Mouse (Mus musculus): ENCODE data around the gene BC048562. TPM values are rescaled to one million over a fixed set of nuclear protein-coding genes. Genes with fewer than 3 reads are reported as not detected.

BC048562 gene
- polyA plus RNA-seq, 1 experiment from 2014 or later, result not detected

DNA sequence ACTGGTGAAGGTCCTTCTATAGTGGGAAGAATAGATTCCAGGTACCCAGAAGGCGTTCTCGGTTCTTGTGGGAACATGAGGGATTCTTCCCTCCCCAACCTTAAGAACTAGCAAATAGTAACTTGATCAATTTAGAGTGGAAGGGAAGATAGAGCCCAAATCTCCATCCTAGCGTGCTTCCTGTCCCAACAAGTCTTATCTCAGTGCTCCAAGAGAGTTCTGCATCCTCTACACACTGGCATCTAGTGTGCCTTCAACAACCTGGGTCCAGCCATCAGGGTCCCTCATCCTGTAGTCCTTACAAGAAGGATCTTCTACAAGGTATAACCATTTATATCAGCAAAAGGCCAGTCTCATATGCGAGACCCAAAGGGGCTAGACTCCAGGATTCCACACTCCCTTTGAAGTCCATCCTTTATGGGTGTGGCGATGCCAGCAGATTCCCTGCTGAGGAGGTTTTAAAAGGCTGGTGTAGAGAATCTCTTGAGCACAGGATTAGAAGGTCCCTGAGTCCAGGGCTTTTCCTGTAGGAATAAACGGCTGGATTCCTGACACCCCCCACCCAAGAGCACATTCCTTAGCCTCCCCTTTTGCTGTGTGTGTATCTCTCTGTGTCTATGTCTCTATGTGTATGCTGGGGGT is 15.4 kb downstream of the BC048562 start:
- H3K4me3 ChIP-seq, result peak overlapping the region; percentile 70
- H3K4me1 ChIP-seq (replicated peaks), result peaks cover 55% of the 10 kb centered on the region
- H3K4me2 ChIP-seq, result peak overlapping the region; percentile 77
- H3K27ac ChIP-seq (replicated peaks), result peak overlapping the region; percentile 93
- 50% methylated on average over 6 of the region's 6 CpGs for WGBS
- peaks cover 18% of the 10 kb centered on the region for H3K36me3 ChIP-seq
- H3K9me3 ChIP-seq, result no peaks in the 10 kb centered on the region
- no peaks in the 10 kb centered on the region; the same call in 1 of the 2 replicates for H3K27me3 ChIP-seq
- H3K9ac ChIP-seq, result peak overlapping the region; percentile 83
- ATAC-seq (ENCODE audit: low read depth), result no peak

DNA sequence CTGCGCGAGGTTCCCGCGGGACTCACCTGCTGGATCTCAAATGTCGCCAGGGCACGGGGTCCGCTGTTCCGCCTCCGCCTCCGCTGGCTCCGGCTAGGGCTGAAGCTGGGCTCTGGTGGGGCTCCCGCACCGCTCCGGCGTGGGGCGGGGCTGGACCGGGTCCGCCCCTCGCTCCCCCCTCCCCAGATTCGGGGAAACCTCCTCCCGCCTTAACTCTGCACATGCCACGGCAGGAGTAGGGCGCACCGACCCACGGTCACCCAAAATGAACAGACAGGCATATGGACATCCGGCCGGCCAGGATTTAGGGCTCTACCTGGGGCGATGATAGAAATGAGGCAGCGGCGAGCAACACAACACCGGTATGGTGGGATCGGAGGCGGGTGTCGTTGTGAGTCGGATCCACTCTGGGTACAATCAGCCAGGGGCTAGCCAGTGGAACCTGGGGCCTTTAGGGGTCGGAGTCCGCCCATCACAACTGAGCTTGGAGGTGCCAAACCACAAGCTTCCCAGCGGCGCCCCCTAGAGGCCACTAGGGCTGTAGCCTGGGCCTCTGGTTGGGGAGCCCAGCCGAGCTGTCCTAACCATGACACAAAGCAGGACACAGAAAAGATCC is 16.1 kb downstream of the BC048562 start:
- H3K4me2 ChIP-seq, result peak overlapping the region; percentile 77
- peak; percentile 91 for ATAC-seq (ENCODE audit: low read depth)
- H3K4me1 ChIP-seq (replicated peaks), result peaks cover 55% of the 10 kb centered on the region
- H3K27ac ChIP-seq (replicated peaks), result peak overlapping the region; percentile 93
- peak overlapping the region; percentile 70 for H3K4me3 ChIP-seq
- H3K9ac ChIP-seq, result peak overlapping the region; percentile 83
- WGBS, result under 1% methylated on average over 40 of the region's 40 CpGs
- no peaks in the 10 kb centered on the region for H3K9me3 ChIP-seq
- peaks cover 4% of the 10 kb centered on the region; the same call in 1 of the 2 replicates for H3K27me3 ChIP-seq
- H3K36me3 ChIP-seq, result peaks cover 17% of the 10 kb centered on the region

DNA sequence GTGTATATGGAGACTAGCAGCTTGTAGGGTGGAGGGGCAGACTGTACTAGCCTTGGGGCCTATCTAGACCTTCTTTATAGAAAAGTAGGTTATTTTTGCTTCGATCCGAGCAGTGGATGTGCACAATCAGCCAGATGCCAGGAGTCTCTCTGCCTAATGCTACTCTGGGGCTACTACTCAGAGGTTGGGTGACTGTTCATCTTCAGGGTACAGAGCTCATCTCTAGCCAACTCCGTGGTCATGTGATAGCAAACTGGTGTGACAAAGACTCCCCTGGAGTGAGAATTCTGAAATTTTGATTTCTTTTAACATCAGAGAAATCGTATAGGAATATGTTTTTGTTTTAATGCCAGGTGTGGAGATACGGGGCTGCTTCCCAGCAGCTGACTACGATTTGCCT is 16.6 kb downstream of the BC048562 start:
- Histone ChIP-seq H3K9me3 (no peaks in the 10 kb centered on the region), H3K36me3 (peaks cover 12% of the 10 kb centered on the region), H3K9ac (peak overlapping the region; percentile 83), H3K4me3 (peak overlapping the region; percentile 70), H3K4me2 (peak overlapping the region; percentile 77), H3K27me3 (peaks cover 4% of the 10 kb centered on the region; the same call in 1 of the 2 replicates), H3K27ac (replicated peaks) (peak overlapping the region; percentile 93), H3K4me1 (replicated peaks) (peaks cover 54% of the 10 kb centered on the region)
- WGBS, result 46% methylated on average over 6 of the region's 6 CpGs
- peak; percentile 21 for ATAC-seq (ENCODE audit: low read depth)

DNA sequence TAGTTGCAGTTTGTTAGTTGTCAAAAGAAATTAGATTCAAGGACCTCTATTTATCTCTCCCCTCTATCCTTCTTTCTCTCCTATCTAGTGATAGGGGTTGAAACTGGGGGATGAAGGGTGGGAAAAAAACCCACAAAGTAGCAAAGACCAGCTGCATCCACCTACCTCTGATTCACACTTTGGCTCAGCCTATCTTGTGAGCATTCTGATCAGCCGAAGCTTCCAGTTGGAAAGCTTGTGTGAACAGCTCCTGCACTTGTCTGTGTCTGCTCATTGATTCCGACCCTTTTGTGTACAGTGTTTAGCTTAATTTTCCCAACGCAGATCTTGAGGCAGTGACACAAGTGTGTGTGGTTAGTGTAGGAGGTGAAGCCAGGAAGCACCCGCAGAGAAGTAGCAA is 17.2 kb downstream of the BC048562 start:
- Histone ChIP-seq H3K4me1 (replicated peaks) (peaks cover 48% of the 10 kb centered on the region), H3K4me3 (peak overlapping the region; percentile 70; the same call in 1 of the 2 replicates)

DNA sequence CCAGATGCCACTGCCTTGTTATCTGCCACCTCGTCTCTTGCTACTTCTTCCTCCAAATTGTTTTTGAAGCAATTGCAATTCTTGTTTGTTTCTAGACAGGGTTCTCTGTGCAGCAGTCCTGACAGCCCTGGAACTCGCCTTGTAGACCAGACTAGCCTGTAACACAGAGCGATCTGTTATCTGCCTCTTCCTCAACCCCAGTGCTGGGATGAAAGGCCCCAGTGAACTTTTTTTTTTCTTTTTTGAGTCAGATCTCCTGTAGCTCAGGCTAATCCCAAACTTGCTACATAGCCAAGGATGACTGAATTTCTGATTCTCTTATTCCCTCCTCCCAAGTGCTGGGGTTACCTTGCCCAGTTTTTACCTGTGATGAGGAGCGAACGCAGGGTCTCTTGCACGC is 18.1 kb downstream of the BC048562 start:
- Histone ChIP-seq H3K27ac (replicated peaks) (no peak overlapping the region), H3K36me3 (no peaks in the 10 kb centered on the region), H3K9ac (no peak overlapping the region), H3K4me3 (no peak overlapping the region), H3K27me3 (peaks cover 9% of the 10 kb centered on the region; the same call in 1 of the 2 replicates), H3K4me2 (no peak overlapping the region), H3K9me3 (no peaks in the 10 kb centered on the region), H3K4me1 (replicated peaks) (peaks cover 39% of the 10 kb centered on the region)
- no peak for ATAC-seq (ENCODE audit: low read depth)
- 85% methylated on average over 6 of the region's 6 CpGs for WGBS

More for the DNA sequence above, 17.2 kb downstream of the BC048562 start:
- WGBS, result 86% methylated on average over 4 of the region's 4 CpGs
- ATAC-seq (ENCODE audit: low read depth), result no peak
- H3K27ac ChIP-seq (replicated peaks), result 0 out of 2 replicates have a peak overlapping the region, but pooled peaks have one; percentile 93
- H3K36me3 ChIP-seq, result peaks cover 7% of the 10 kb centered on the region
- peaks cover 4% of the 10 kb centered on the region; the same call in 1 of the 2 replicates for H3K27me3 ChIP-seq
- peak overlapping the region; percentile 83 for H3K9ac ChIP-seq
- H3K4me2 ChIP-seq, result peak overlapping the region; percentile 77
- H3K9me3 ChIP-seq, result no peaks in the 10 kb centered on the region

DNA sequence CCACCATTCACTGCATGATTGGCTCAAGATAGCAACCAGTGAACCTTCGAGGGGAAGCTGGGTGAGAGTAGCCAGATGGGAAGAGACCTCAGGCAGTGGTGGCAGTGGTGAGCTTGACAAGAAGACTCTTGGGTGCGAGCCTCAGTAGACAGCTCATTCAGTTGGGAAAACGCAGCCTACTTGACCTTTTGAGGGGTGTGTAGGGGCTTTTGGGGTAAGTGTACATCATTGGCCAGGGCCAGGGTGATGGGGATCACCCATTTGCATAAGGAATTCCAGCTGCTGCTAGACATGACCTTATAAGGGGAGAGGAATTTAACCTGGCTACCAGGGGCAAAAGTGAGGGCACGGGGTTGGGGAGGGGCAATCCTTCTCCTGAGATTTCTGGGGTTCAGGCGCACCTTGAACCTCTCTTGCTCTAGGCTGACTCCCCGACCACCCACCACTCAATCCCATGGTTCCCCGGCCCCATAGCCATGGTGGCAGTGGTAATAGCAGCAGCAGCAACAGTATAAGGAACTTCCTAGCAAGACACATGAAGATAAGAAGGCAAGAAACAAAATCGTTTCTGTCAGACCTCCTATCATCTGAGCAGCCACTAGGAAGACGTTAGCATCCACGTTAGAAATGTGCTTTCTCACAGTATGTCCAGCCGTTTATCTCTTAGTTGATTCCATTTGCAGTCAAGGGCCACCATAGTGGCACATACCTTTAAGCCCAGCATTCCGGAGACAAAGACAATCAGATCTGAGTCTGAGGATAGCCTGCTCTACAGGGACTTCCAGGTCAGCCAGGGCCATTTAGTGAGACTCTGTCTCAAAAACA is 19.7 kb downstream of the BC048562 start:
- H3K4me1 ChIP-seq (replicated peaks), result peaks cover 31% of the 10 kb centered on the region
- peaks cover 9% of the 10 kb centered on the region; the same call in 1 of the 2 replicates for H3K27me3 ChIP-seq
- H3K36me3 ChIP-seq, result no peaks in the 10 kb centered on the region
- no peak overlapping the region for H3K27ac ChIP-seq (replicated peaks)
- ATAC-seq (ENCODE audit: low read depth), result no peak
- 74% methylated on average over 12 of the region's 12 CpGs for WGBS
- H3K9ac ChIP-seq, result no peak overlapping the region
- H3K9me3 ChIP-seq, result no peaks in the 10 kb centered on the region
- no peak overlapping the region for H3K4me2 ChIP-seq
- no peak overlapping the region for H3K4me3 ChIP-seq

DNA sequence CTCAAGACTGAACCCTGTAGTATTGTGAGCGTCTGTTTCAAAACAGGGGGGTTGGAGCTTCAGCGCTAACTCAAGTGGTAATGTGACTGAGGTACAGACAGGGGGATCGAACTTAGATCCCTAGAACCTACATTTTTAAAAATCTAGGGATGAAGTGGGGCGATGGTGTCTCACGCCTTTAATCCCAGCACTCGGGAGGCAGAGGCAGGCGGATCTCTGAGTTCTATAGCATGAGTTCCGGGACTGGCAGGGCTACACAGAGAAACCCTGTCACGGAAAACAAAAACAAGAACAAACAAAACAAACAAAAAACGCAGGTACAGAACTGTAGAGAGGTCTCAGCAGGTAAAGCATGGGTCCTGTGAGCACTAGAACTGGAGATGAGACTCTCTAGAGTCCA is 20.7 kb downstream of the BC048562 start:
- H3K4me2 ChIP-seq, result no peak overlapping the region
- H3K9ac ChIP-seq, result no peak overlapping the region
- no peak for ATAC-seq (ENCODE audit: low read depth)
- H3K4me1 ChIP-seq (replicated peaks), result peaks cover 31% of the 10 kb centered on the region
- peaks cover 9% of the 10 kb centered on the region; the same call in 1 of the 2 replicates for H3K27me3 ChIP-seq
- WGBS, result 87% methylated on average over 10 of the region's 10 CpGs
- H3K27ac ChIP-seq (replicated peaks), result no peak overlapping the region
- H3K36me3 ChIP-seq, result no peaks in the 10 kb centered on the region
- no peaks in the 10 kb centered on the region for H3K9me3 ChIP-seq
- H3K4me3 ChIP-seq, result no peak overlapping the region

DNA sequence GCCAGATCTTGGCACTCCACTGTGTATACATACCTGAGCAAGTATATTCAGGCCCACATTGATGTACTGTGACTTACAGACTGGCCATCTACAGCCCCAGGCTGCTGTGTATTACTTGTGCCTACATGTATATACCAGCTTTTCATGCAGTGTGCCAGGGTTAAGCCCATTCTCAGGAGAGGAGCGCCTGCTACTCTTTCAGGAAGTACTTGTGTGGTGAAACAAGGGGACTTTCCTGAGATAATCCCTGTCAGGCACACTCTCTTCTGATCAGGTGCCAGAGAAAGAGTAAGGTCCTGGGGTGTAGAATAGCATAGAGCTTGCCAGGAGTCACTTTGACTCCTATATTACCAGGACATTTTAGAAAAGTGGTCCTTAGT is 23.6 kb downstream of the BC048562 start:
- WGBS, result 97% methylated on average over 1 of the region's 1 CpGs
- H3K27ac ChIP-seq (replicated peaks), result peak overlapping the region; percentile 90
- H3K4me2 ChIP-seq, result peak overlapping the region; percentile 93
- no peak for ATAC-seq (ENCODE audit: low read depth)
- H3K9me3 ChIP-seq, result no peaks in the 10 kb centered on the region
- H3K4me3 ChIP-seq, result peak overlapping the region; percentile 85
- H3K27me3 ChIP-seq, result peaks cover 9% of the 10 kb centered on the region; the same call in 1 of the 2 replicates
- peaks cover 25% of the 10 kb centered on the region for H3K36me3 ChIP-seq
- H3K4me1 ChIP-seq (replicated peaks), result peaks cover 21% of the 10 kb centered on the region
- H3K9ac ChIP-seq, result peak overlapping the region; percentile 91; the same call in 1 of the 2 replicates

DNA sequence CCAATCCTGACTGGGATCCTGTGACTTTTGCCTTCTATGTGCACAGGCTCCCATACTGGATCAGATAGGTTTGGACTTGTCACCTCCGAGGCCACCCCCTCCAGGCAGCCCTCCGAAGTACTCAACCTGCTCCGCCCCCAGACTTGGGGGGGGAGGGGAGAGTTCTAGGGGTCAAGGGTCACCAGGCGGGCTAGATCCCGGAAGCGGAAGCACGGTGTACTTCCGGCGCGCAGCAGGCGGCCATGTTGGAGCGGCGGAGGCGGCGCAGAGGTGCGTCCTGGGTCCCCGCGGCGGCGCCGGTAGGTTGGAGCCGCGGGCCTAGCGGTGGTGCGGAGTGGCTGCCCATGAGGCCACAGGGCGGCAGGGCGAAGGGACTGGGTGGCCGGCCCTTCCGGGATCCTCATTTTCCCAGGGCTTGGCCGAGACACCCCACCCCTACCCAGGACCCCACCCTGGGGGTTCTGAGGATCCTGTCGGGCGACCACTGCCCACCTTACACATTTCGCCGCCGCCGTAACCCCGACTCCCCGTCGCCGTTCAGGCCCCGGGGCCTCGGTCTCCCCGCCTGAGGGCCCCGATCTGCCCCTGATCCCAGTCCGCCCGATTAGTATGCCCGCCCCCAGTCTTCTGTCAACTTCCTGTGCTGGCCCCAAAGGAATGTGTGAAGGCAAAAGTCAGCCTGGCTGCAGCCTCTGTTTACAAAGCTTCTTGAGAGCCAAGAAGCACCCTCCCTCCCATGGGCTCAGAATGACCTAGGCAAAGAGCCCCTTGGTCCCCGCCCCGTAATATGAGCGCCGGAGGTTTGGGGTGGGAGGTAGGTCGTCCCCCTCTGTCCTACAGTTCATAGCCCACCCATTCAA is 24.3 kb downstream of the BC048562 start, which contains the start of gene Ccdc71:
TSS of gene Ccdc71 (plus strand) at position 209 of the 860 bp plus-strand sequence.
- H3K4me1 ChIP-seq (replicated peaks), result peaks cover 21% of the 10 kb centered on the region
- H3K9ac ChIP-seq, result peak within 1 kb of the TSS; percentile 91
- H3K4me3 ChIP-seq, result peak within 1 kb of the TSS; percentile 85
- H3K27ac ChIP-seq (replicated peaks), result peak within 1 kb of the TSS; percentile 90
- no peaks in the 10 kb centered on the region for H3K9me3 ChIP-seq
- peak; percentile 83 for ATAC-seq (ENCODE audit: low read depth)
- WGBS, result under 1% methylated on average over 51 of the region's 52 CpGs
- H3K27me3 ChIP-seq, result peaks cover 9% of the 10 kb centered on the region; the same call in 1 of the 2 replicates
- H3K4me2 ChIP-seq, result peak within 1 kb of the TSS; percentile 93
- H3K36me3 ChIP-seq, result peaks cover 31% of the 10 kb centered on the region

DNA sequence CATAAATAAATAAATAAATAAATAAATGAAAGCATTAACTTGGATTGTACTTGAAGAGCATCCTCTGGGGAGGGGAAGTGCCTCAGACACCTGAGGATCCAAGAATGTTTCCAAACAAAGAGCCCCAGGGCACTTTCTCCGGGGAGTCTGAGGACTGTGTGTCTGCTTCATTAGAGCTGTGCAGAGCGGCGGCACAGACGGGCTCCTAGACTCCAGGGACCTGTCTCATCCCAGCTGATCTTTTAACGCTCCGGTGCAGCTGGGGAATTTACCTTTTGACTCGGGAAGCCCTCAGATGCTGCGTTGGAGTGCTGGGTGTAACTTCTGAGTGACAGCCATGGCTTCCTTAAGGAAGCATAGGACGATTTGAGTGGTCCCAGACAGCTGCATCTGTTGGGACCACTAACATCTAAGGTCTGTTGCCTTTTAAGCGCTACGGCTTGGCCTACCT is 24.9 kb downstream of the BC048562 start, which contains the start of gene Klhdc8b:
TSS of gene Klhdc8b (minus strand) at position 401 of the 451 bp plus-strand sequence.
- H3K4me1 ChIP-seq (replicated peaks), result peaks cover 21% of the 10 kb centered on the region
- peak within 1 kb of the TSS; percentile 85 for H3K4me3 ChIP-seq
- H3K27me3 ChIP-seq, result peaks cover 9% of the 10 kb centered on the region; the same call in 1 of the 2 replicates
- peaks cover 37% of the 10 kb centered on the region for H3K36me3 ChIP-seq
- peak within 1 kb of the TSS; percentile 93 for H3K4me2 ChIP-seq
- H3K27ac ChIP-seq (replicated peaks), result peak within 1 kb of the TSS; percentile 90
- no peaks in the 10 kb centered on the region for H3K9me3 ChIP-seq
- ATAC-seq (ENCODE audit: low read depth), result peak; percentile 58
- 24% methylated on average over 11 of the region's 11 CpGs for WGBS
- peak within 1 kb of the TSS; percentile 91 for H3K9ac ChIP-seq

DNA sequence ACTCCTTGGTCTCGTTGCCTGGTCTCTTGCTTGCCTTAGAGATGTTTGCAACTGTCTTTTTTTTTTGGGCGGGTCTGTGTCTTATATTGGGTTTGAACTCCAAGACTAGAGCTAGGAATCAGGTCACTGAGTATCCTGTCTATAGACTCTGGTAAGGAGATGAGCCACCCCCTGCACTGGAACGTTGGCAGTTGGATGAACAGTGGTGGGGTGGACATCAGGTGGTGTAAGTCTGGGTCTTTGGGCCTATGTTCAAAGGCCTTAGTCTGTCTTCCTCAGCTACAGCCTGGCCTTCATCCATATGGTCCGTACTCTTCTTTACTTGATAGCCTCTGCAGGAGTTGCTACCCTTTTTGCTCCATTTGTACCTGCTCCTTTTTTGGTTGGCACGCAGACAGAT is 25.4 kb downstream of the BC048562 start:
- H3K4me3 ChIP-seq, result peak overlapping the region; percentile 85
- H3K4me1 ChIP-seq (replicated peaks), result peaks cover 21% of the 10 kb centered on the region
- peak overlapping the region; percentile 91; the same call in 1 of the 2 replicates for H3K9ac ChIP-seq
- ATAC-seq (ENCODE audit: low read depth), result no peak
- H3K27me3 ChIP-seq, result peaks cover 9% of the 10 kb centered on the region; the same call in 1 of the 2 replicates
- H3K4me2 ChIP-seq, result peak overlapping the region; percentile 93
- H3K9me3 ChIP-seq, result no peaks in the 10 kb centered on the region
- peaks cover 42% of the 10 kb centered on the region for H3K36me3 ChIP-seq
- 88% methylated on average over 5 of the region's 5 CpGs for WGBS
- no peak overlapping the region for H3K27ac ChIP-seq (replicated peaks)

Data from neural tube, embryonic 13.5 days (tissue).